Mouse (Mus musculus) Muller cell, postnatal 12 days (primary cell): ENCODE measurements around the gene Ptgfrn.

Experiments
- DNase-seq: peaks from one replicate; pipeline ENCODE4 v3.0.0-alpha.2; 2015; ENCODE audit errors: inconsistent ontology term

Ptgfrn gene

DNA sequence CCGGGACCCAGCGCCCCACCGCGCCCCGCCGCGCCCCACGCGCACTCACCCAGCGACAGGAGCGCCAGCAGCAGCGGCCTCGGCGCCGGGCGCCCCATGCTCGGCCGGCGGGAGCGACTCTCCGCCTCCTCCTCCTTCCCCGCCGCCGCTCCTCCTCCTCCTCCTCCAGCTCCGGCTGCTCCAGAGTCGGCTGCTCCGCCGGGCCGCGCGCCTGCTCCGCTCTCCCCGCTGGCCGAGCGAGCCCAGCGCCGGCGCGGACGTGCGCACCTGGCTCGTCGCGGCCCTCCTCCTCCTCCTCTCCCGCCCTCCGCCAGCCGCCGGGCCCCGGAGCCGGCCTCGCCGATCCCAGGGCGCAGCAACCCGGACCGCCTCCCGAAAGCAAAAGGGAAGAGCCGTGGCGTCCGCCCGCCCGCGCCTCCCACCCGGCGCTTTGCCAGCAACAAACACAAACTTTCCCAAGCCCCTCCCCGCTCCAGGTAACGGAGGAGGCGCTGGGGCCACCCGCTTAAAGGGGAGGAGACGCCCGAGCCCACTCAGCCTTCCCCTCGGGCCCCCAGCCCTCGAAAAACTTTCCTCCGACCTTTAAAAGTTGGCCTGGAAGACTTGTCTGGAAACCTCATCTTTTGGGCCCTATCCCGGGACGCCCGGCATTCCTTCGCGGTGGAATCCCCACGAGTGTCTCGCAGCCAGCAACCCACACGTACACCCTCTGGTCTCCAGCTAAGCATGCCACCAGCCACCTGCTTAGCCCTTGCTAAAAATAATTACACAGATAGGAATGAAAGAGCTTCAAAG lies at the start of gene Ptgfrn:
TSS of gene Ptgfrn (minus strand) at position 236 of the 795 bp plus-strand sequence.
- DNase-seq, result peak; percentile 79

GRCm38 (mm10) chr3:101159701-101160100 lies 49.6 kb upstream of the Ptgfrn start:
- no peak for DNase-seq

DNA sequence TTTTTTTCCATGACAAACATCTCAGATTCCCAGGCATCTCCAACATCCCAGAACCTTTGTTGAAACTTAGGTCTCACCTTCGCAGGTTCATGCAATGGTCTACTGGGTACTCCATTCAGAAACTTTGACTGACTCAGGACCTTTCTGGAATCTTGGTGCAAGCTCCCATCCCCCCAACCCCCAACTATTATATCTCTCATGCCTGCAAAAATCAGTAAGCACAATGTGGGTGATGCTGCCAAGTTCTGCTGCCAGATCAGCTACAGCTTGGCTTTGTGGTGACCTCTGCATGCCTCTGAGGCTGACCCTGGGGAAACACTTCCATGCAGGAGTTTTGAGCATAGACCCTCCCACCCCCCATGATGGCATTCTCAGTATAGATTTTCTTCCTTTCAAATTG lies 44.0 kb upstream of the Ptgfrn start:
- no peak for DNase-seq

DNA sequence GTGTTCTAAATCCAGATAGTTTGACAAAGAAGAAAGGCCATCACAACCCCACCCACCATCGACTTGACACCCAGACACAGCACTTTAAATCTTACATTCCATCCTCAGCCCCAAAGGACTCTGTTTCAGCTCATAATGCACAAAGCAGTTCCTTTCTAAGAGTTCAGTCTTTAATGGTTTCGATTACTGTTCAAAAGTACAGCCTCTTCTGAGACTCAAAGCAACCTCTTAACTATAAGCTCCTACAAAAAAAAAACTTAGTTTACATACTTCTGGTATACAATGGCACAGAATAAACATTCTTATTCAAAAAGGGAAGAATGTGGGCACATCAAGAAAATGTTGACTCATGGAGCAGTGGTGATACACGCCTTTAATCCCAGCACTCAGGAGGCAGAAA lies 43.3 kb upstream of the Ptgfrn start:
- no peak for DNase-seq

DNA sequence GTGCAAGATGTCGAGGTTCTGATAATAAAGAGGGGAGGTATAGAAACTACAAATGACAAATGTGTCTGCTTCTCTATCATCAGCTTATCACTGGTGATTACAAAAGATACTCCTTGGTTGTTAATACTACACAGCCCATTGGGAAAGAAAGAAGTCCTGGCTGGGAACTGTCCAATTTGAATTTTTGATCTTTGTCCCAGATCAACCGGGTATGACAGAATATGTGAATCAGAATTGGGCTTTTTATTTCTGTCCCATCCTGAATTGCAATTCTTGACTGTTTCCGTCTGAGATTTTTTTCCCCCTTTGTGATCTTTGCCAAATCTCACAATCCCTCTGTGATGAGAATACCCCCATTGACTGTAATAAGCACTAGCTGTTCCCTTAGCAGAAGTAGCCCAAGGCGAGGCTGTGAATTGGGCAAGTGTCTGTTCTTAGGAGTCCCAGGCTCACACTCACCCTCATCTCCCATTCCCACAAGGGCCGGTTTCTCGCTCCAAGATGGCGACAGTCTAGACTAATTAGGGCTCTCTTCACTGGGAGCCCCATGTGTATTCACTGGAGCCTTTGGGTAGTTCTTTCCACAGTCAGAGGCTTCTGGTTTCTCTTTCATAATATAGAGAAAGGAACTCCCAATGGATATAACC lies 36.2 kb upstream of the Ptgfrn start:
- DNase-seq, result peak; percentile 74

- DNase-seq, result peak; percentile 78
These were observed 35.4 kb upstream of the Ptgfrn start for GRCm38 (mm10) chr3:101145292-101146046.

- no peak for DNase-seq
These were observed 34.4 kb upstream of the Ptgfrn start for GRCm38 (mm10) chr3:101144366-101144948.

DNA sequence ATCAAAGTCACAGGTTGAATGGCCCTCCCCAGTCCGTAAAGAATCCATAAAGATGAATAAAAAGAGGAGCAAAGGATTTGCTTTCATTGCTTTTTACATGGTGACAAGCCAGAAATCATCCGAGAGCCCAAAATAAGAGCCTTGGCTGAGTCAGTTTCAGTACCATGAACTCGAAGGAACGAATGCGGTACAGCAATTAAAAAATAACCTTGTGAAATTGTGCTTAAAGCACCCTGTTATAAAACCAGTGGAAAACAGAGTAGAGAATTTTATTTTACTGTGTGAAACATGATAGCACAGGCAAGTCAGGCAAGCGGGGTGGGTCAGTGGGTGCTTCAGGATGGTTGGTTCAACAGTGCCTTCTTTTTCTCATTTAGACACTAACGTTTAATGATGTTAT lies 33.4 kb upstream of the Ptgfrn start:
- no peak for DNase-seq

DNA sequence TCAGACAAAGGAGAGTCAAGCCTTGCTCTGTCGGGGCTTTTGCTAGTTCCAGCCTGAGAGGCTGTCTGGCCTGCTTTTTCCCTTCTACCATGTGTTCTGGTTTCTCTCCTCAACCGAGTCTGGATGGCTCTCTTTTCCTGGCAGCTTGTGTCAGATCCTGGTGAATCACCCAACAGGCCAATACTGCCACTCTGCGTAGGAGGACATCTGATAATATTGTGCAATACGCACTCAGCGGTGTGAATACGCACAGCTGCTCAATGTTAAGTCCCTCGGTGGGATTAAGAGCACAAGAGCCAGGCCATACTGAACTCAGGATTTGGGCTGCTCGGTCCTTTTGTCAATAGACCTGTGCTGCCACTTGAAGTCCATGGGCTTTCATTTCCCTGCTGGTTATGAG lies 31.8 kb upstream of the Ptgfrn start:
- no peak for DNase-seq

GRCm38 (mm10) chr3:101139958-101140357 lies 29.9 kb upstream of the Ptgfrn start:
- DNase-seq, result no peak

GRCm38 (mm10) chr3:101136483-101136882 lies 26.4 kb upstream of the Ptgfrn start:
- DNase-seq, result peak; percentile 70

GRCm38 (mm10) chr3:101134861-101135260 lies 24.8 kb upstream of the Ptgfrn start:
- DNase-seq, result no peak

GRCm38 (mm10) chr3:101132981-101133380 lies 22.9 kb upstream of the Ptgfrn start:
- no peak for DNase-seq

DNA sequence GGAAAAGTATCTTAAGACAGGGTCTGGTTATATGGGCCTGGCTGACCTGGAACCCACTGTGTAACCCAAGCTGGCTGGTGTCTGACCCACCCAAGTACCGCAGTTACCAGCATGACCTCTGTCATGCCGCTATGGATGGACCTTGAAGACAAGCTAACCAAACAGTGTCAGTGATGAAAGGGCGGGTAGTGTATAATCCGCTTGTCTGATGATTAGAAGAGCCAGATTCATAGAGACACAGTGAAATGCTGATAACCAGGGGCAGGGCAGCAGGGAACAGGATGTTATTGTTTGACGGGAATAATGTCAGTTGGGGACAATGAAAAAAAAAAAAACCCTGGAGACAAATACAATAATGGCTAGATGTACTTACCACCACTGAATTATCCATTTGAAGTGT lies 21.7 kb upstream of the Ptgfrn start:
- DNase-seq, result no peak

DNA sequence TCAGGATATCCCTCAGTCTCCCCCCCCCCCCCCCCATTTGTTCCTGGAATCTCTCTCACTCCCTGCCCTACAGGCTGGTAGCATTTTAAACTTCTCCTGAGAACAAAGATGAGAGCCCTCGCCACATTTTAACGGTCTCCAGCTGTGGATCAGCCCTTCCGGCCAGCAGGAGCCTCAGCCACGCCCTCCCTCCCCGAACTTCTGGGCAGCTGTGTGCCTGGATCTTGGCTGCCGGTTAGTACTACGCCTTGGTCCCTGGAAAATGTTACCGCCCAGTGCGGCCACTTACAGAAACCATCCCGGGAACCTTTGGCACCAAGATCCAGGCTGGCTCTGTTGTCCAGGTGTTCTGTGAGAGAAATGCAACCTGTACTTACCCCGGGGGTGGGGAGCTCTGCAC lies 20.4 kb upstream of the Ptgfrn start:
- no peak for DNase-seq

GRCm38 (mm10) chr3:101129620-101130019 lies 19.5 kb upstream of the Ptgfrn start:
- DNase-seq, result no peak

DNA sequence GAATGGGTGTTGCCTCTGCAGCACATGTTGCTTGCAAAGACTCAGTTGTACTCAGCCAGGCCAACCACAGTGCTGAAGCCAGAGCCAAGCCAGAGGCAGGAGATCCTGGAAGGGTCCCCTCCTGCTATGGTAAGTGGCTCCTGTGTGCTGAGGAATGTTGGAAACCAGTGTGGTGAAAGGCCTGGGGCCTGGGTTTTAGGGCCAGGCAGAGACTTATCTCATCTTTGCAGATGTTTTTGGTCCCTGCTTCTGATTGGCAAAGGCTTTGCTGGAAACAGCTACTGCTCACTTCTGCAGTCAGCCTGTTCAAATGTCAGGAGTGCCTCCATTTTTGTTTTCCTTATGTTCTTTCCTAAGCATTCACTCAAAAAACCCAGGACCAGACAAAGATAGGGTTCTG lies 19.0 kb upstream of the Ptgfrn start:
- DNase-seq, result no peak

GRCm38 (mm10) chr3:101127766-101128165 lies 17.7 kb upstream of the Ptgfrn start:
- peak; percentile 48 for DNase-seq

DNA sequence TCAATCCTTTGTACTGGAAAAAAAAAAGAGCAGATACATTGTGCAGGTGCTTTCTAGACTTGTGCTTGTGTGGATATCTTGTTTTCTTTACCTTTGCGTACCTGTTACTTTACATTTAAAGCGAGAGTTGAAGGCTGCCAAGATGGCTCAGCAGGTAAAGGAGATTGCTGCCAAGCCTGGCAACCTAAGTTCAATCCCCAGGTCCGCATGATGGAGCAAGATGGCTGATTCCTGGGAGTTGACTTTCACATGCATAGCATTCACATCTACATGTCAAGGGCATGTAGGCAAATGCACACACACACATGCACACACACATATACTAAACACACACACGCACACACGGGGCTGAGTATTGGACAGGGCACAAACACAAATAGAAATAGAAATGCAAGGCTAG lies 14.6 kb upstream of the Ptgfrn start:
- no peak for DNase-seq

DNA sequence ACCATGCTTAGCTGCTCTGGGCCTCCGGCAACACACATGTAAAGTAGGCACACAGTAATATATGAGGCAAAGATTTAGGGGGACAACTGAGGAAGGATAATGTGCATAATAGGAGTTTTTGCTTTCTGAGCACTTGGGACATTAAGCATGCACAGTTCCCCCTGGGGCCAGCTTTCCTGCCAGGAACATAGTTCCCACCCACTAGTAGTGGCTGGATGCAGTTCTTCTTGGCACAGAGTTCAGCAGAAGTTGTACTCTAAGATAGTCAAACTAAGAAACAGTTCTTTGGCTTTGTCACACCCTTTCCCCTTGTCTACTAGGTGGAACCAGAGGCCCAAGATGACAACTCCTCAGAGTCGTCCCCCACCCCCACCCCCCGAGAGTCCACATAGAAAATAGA lies 12.4 kb upstream of the Ptgfrn start:
- DNase-seq, result no peak

GRCm38 (mm10) chr3:101117774-101118173 lies 7.7 kb upstream of the Ptgfrn start:
- DNase-seq, result no peak

DNA sequence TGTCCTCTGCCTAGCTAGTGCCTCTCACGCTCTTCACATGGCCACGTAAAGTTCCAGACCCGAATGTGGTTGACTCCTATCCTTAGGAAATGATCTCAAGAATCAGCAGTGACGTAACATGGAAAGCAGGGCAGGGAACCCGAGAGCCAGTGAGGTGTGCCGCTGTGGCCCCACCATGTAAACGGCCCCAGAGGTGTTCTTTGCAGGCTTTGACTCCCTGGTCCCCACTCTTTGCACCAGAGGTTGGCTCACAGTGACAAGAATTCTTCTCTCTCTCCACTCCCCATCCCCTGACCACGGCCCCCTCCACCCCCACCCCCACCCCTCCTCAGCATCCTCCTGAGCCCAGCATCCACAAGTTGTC lies 7.3 kb upstream of the Ptgfrn start:
- DNase-seq, result no peak
